Mouse (Mus musculus): ENCODE measurements around the gene Npepl1.
A peak's percentile ranks its signal among the peaks of the same experiment; 100 is the strongest.

Npepl1 gene

DNA sequence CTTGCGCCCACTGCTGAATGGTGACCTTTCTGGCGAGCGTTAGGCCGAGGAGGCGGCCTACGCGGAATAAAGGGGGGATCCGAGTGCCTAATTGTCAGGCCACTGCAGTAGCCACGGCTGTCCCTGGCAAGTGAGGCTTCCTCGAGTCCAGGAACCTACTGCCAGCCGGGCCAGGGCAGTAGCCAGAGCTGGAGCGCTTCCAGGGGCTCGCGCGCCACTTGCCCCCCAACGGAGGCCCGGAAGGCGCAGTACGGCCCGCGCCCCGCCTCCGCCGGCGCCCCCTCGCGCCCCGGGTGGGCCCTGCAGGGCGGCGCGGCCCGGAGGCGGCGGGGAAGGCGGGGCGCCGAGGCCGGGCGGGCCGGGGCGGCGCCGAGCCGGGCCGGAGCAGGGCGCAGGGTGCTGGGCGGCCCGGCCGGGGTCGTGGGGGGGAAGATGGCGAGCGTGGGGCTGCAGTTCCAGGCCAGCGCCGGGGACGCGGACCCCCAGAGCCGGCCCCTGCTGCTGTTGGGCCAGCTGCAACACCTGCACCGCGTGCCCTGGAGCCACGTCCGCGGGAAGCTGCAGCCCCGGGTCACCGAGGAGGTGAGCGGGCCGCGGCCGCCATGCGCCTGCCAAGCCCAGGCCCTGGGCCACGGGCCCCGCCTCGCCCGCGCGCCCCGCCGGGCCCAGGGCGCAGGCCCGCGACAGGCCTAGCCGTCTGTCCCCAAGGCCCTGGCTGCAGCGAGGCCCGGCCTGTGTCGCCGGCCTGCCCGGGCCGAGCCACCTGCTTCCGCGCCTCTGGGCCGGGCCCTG, at the start of gene Npepl1:
Gene Npepl1 (plus strand): TSS at position 359 of the 792 bp plus-strand sequence.
- DNase-seq (ENCODE audit: low spot score in 2 of 2) = no peak

DNA sequence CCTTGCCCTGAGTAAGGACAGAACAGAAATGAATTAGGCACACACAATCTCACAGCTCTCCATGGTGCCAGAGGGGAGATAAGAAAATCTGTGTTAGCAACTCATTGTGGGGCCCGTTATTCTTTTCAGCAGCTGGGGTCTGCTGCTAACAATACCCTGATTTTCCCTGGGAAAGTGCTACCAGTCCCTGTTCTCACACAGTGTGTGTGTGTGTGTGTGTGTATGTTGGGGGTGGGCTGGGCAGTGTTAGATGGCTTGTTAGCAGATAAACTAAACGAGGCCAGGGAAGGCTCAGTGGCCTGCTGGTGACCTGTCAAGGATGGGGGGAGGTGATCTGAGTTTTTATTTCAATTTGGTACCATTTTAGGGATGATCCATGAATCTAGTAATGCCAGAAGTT, 48.9 kb upstream of the Npepl1 start:
- no peak for DNase-seq (ENCODE audit: low spot score in 2 of 2)

DNA sequence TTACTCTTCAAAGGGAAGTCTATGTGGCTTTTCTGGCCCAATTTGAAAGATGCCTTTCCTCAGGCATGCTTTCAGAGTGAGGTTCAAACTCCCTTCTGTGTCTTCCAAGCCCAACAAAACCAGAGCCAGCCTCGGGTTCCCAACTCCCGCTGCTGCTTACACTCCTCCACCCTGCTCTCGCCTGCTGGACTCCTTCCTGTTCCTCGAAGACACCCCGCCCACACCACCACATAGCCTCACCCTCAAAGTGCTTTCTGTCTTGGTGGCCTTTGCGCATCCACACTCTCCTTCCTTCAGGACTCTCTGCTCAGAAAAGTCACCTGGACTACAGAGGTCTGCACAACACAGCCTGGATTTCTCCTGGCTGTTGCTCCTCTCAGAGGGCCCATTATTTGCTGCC, 47.1 kb upstream of the Npepl1 start:
- no peak for DNase-seq (ENCODE audit: low spot score in 2 of 2)

DNA sequence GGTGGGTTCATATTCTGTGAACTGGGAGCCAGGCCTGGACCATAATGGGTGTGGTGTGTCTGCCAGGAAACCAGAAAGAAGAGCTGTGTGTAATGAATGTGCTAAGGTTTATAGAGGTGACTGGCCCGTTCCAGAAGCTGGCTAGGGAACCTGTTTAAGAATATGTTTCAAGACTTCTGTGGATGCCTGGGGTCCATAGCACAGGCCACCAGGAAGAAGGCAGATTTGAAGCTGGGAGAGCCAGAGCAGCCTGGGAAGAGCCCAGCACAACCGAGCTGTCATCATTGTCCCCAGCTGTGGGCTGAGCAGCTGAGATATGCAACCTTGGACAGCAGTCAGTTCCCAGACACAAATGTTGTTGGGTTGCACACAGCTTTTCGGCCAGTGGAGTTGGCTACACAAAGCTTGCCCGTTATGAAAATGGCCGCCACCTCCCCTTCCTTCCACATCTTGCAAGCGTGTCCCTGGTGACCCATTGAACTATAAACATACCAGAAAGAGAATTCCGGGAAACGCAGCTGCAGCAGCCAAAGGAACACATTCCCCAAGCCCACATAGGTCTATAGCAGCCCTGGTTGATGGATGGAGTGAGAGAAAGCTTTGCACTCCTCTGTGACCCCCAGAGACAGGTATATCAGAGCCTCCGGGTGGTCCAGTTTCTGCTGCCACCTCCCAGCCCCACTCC, 46.5 kb upstream of the Npepl1 start:
- DNase-seq (ENCODE audit: low spot score in 2 of 2) = no peak

DNA sequence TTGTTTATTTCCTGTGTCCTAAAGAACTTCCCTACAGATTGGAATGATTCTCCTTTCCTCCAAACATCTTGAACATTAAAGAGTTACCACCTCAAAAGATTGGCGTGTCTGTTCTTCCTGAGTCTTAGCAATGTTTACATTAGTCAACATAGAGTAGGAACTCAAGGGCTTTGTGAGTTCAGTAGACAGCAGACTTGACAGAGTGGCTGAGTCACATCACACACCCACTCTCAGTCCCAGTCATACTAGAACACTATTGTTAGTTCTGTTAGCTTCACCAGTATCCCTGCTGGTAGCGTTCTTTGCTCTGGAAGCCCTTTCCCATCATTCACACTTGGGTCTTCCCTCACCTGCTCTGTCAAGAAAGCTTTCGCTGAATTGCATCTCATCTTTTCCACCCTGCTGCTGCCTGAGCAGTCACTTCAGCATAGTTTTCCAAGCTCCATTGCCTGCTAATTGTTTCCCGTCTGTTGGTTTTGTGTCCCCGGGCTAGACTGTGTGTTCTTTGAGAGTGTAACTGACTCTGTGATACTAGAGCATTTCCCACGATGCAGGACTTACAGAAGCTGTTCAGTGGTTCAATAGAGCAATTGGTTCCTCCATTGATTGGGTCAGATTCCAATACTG, 42.2 kb upstream of the Npepl1 start:
- no peak for DNase-seq (ENCODE audit: low spot score in 2 of 2)

DNA sequence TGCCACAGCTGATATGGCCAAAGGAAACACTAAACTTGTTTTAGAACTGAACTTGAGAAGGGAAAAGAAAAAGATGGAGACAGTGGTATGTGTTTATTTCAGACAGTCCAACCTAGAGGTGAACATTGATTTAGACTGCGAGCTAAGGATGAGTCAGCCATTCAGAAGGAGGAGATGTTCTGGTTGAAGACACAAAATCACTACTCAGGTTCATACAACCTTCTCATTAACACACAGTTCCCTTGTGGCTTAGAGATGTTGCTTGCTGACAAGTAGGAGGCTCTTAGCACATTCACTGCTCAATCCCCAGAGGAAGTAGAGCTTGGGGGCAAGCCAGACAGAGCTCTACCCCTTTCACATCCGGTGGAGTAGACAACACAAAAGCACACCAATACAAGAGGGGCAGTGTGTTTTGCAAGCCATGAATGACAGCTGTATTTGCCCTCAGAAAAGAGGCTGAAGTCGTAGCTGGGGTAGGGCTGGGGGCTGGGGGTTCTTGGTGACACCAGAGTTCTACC, 40.6 kb upstream of the Npepl1 start:
- DNase-seq (ENCODE audit: low spot score in 2 of 2) = no peak

DNA sequence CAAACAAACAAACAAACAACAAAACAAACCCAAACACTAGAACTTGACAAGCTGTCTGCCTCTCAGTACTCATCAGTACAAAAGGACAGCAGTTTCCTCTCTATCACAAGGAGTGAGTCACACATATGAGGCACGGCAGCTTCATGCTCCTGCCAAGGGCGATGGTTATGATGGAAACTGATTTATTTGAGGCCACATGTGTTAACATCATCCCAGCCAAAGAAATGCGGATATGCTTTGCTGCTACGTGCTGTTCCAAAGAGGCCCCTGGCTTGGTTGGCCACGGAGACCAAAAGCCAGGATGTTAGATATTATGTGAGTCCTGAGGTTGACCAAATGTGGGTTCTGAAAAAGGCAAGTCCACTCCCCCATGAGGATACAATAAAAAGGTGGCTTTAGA, 38.7 kb upstream of the Npepl1 start:
- no peak for DNase-seq (ENCODE audit: low spot score in 2 of 2)

DNA sequence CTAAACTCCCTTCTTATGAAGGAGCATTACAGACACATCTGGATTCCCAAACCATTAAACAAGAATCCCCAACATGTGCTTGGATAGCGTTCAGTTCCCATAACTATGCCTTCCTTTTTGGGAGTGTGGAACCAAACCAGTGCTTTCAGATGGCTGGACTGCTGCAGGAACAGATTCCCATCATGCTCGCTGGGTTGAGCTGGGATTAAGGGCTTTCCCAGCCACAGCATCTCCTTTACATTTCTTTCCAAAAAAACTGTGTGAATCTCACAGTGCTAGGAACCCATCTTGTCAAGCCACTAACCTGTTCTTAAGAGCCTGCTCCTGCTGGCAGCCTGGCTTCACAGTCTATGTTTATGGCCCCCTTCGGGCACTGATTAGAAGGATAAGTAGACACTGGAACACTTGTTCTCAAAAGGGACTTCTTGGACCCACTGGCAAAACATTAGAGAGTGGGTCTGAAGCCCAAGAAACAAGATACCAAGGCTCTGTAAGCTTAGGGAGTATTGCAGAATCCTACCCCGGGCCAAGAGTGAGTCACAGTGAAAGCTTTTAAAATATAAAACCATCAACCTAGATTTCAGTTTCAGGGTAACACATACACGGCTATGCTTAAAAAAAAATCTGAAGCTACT, 36.9 kb upstream of the Npepl1 start:
- DNase-seq (ENCODE audit: low spot score in 2 of 2) = no peak

DNA sequence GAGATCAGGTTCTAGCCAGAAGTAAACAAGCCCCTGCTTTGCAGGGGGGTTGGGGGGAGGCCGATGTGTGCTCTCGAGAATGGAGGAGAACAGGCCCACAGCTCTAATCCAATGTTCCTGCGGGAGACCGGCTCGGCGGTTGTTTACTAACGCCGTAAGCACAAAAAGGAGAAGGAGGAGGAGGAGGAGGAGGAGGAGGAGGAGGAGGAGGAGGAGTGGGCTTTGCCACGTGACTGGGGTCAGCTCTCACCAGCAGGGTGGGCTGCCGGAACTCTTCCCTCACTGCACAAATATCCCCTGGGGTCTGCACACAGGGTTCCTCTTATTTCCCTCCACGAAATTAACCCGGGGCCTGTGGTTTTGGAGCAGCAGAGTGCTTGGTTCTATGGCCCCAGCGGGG, 35.5 kb upstream of the Npepl1 start:
- DNase-seq (ENCODE audit: low spot score in 2 of 2) = no peak

DNA sequence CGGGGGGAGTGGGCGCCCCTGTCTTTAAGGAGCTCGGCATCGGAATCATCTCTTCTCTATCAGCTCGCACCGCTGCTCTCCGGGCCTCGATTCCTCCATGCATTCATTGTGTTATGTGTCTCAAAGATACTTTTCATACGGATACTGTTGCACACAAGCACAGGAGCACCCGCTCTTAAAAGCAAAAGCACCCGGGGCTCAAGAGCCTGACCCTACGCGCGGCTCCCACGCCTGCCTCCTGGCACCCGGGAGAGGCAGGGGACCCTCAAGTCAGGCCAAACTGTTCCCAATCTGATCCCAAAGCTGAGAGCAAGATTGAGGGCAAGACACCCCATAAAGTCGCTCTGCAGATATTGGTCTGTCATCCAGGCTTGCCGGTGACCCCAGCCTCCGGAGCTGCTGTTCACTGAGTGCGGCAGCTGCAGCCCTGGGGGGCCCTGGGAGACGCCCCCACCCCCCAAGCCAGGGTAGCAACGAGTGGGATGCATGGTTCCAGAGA, 35.0 kb upstream of the Npepl1 start:
- no peak for DNase-seq (ENCODE audit: low spot score in 2 of 2)

DNA sequence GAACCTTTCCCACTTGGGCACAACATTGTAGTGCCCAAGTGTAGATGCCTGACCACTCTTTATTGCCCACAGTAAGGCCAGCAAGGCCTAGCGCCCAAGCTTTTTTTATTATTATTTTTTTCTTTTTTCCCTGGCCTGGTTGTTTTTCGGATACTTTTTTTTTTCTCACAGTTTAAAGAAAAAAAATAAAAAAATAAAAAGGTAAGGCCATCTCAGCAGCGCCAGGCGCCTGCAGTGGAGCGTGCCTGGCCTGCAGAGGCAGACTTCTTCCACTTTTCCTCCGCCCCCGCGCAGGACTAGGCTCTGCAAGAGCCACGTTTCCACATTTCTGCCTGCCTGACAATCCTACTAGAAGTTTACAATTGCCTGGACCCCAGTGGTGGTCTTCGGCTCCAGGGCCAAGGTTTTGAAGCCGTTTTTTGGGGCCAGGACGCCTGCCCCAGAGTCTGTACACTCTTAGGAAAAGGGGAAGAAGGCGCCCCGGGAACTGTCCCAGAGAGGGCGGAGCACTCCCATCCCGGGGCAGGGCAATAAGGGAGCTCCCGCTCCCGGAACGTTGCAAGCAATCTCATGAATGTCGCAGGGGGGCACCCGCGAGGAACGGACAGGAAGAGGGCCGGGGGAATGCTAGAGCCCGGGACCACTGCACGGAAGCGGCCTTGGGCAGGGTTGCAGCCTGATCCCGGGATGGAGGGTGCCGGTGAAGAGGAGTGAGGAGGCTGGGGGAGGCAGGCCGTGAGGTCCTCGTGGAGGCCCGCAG, 34.3 kb upstream of the Npepl1 start, which contains the start of gene Stx16:
Gene Stx16 (plus strand): TSS at position 636 of the 760 bp plus-strand sequence.
- DNase-seq (ENCODE audit: low spot score in 2 of 2) = peak; percentile 77 to 80

DNA sequence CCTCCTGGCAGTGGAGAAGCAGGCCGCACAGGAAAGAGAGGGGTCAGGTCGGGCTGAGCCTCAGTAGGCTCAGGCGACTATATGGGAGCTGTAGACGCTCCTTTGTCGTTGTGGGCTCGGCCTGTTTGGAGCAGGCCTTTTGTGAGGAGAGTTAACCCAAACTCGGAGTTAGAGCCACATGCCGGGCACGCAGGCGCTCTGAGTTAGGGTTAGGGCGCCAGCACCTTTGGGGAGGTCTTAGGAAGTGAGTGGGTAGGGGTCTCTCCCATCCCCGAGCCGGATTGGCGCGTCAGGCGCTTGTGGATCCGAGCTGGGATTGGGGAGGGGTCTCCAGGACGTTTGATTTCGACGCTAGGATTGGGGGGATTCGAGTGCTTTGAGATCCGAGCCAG, 33.7 kb upstream of the Npepl1 start:
- peak in 1 of 2 experiments; percentile 14 for DNase-seq (ENCODE audit: low spot score in 2 of 2)

DNA sequence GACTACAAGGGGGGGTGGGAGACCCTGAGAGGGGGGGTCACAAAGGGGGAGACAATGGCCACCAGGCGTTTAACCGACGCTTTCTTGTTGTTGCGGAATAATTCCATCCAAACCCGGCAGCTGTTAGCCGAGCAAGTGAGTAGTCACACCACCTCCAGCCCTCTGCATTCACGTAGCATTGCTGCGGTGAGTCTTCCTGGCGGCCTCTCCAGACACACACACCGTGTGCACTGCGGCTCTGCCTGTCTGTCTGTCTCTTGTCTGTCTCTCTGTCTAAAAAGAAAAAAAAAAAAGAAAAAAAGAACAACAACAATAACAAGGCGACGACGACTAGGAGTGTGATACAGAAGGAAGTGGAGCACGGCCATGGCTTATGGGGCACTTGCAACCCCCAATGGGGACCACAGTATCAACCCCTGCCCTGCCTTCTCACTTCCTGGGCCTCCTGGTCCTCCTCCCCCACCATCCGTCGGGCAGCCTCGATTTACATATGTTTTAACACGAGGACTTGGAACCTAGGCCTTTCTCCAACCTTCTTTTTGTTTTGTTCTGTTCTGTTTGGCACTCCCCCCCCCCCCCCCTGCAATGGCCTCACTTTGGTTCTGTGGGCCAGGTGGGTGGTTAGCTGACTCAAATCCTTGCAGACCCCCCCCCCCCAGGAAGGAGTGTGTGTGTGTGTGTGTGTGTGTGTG, 33.0 kb upstream of the Npepl1 start:
- DNase-seq (ENCODE audit: low spot score in 2 of 2) = no peak

DNA sequence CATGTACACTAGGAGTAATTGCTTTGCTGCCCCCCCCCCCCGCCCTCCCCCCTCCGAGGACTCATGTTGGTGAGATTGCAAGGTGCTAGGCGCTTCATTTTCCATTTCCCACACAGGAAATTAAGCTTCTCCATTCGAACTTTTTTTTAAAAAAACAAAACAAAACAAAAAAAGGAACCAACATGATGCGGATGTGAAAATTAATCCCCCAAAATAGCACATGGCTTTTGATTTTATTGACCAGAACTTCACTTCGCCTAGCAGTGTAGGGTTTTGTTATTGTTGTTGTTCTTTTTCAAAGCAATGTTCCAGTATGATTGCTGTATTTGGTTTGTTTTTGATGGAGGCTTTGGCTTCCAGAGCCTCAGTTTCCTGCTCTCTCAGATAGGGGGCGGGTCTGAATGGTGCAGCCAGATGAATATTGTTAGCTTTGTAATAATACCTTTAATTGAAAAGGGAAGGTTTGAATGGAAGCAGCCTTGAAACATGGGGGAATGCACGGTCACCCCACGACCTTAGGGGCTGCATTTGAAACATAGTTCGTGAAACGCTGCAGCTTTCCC, 32.3 kb upstream of the Npepl1 start:
- DNase-seq (ENCODE audit: low spot score in 2 of 2) = no peak

DNA sequence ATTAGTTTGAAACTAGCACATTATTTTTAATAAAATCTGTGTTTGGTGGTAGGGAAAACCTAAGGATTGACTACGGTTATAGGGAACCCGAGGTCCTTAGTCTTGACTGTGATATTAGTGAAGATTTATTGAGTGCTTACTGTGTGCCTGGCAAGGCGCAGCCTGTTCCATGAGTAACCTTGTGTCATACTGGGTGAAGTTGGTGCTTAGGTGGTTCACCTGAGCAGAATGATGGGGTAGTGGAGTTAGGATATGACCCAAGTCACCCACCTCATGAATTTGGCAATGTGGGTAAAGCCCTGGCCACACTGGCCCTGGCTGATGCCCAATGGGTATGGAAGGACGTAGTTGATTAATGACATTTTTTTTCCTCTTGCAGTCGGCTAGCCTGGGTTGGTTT, 28.3 kb upstream of the Npepl1 start:
- DNase-seq (ENCODE audit: low spot score in 2 of 2) = no peak

DNA sequence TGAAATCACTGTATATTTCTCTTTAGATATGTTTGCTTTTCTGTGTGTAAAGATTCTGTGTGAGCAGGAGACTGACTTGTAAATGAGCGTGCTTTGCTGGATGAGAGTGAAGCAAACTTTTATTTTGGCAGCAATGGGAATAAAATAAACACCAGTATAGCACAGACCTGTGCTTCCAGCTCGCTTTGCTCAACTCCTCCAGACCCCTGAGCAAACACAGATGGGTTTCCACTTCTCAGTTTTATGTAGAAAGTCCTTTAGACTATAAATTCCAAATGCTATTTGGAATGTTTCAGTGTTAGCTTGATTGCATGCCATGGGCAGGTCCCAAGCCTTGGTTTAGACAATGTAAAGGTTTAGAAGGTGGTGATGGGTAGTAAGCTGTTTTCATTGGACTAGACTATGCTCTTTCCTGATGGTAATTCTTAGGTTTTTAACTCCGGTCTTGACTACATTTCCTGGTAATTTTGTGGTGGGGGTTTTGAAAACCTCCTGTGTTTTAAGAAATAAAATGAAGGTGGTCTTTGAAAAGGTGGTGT, 27.7 kb upstream of the Npepl1 start:
- DNase-seq (ENCODE audit: low spot score in 2 of 2) = no peak

DNA sequence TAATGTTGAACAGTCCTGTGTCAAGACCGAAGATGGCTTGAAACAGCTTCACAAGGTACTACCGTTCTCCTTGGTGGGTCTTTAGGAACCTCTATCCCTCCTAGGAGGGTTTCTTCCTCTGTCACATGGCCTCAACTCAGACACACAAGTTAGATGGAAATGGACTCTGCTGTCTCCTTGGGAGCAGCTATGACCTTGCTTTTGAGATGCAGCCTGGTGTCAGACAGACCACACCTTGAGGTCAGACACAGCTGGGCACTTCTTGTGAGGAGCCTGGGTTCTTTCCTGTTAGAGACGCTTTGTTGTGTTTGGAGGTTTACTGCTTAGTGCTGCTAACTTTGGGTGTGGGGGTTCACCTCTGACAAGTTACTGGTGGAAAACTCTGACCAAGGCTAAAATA, 15.1 kb upstream of the Npepl1 start:
- no peak for DNase-seq (ENCODE audit: low spot score in 2 of 2)

DNA sequence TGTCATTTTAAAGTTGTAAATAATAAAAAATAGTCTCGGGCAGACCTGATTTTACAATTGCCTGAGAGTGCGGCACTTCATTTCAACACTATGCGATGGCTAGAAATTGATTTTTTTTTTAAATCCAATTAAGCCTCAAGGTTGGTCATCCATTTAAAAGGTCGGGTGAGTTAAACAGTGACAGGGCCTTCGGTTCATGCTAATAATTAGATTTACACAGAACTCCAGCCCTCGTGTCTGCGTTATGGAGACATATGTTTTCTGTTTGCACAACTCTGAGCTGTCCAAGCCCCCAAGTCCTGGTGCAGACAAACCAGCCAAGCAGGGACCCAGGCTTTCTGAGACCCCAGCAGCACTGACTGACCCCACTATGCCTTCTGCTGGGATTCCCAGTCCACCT, 7.8 kb upstream of the Npepl1 start:
- DNase-seq (ENCODE audit: low spot score in 2 of 2) = no peak

DNA sequence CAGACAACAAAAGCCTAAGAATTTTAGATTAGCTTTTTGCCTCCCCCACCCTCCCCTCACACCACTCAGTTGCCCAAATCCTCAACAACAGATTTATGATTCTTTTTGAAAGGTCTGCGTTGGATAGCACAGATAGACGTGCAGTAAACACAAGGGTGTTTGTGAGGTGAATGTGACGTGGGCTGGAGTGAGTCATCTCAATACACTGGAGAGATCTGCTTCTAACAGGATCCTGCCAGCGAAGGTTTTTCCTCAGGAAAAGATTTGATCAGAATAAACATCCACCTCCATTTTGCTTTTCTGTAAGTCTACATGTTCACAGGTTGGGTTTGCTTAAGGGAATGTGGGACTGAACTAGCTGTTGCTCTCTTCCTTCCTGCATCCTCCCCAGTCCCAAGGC, 6.6 kb upstream of the Npepl1 start:
- no peak for DNase-seq (ENCODE audit: low spot score in 2 of 2)

DNA sequence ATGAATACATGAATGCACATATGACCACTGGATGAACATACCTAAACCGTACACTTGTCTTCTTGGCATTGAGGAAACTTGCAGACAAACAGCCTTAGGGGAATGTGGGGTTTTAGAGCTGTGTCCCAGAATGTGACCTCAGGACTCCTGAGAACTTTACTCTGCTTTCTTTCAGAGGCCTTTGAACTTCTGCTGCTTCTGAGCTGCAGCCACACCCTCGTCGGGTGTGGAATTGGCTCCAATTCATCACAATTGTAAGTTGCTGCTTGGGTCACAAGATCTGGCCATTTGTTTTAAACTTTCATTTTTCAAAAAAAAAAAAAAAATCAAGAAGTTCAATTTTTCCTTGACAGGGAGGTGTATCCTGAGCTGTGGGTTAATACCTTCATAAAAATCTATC, 2.8 kb upstream of the Npepl1 start:
- no peak for DNase-seq (ENCODE audit: low spot score in 2 of 2)
